Mouse (Mus musculus): ENCODE results near the gene Smco3. TPM values are rescaled to one million over a fixed set of nuclear protein-coding genes. Genes with fewer than 3 reads are reported as not detected.

Smco3 gene
- polyA plus RNA-seq, 1 experiment: 0.14 TPM

Other genes with a start within 250 kb of the Smco3 start
- gene Plbd1, start 173.5 kb downstream of the Smco3 start, polyA plus RNA-seq (2012; rRNA removed): 14.3 and 15.9 TPM in 2 replicates
- 0.04 and 0.06 TPM in 2 replicates for gene Gucy2c, start 53.7 kb downstream of the Smco3 start, polyA plus RNA-seq (2012; rRNA removed)
- gene Hist4h4, start 31.0 kb downstream of the Smco3 start, polyA plus RNA-seq (2012; rRNA removed): 0.17 and 0.18 TPM in 2 replicates
- gene H2afj, start 27.2 kb downstream of the Smco3 start, polyA plus RNA-seq (2012; rRNA removed): 152 and 198 TPM in 2 replicates
- 0.40 and 0.52 TPM in 2 replicates for gene BC049715, start 7.8 kb downstream of the Smco3 start, polyA plus RNA-seq (2012; rRNA removed)
- gene Wbp11, start 7.2 kb downstream of the Smco3 start, polyA plus RNA-seq (2012; rRNA removed): 31.2 and 40.7 TPM in 2 replicates
- gene Art4, start 22.3 kb upstream of the Smco3 start, polyA plus RNA-seq (2012; rRNA removed): 11.8 and 14.6 TPM in 2 replicates
- 4,728 and 4,770 TPM in 2 replicates for gene Mgp, start 40.4 kb upstream of the Smco3 start, polyA plus RNA-seq (2012; rRNA removed)
- gene Erp27, start 86.7 kb upstream of the Smco3 start, polyA plus RNA-seq (2012; rRNA removed): 0.25 TPM in 2 replicates
- gene Pde6h, start 88.4 kb upstream of the Smco3 start, polyA plus RNA-seq (2012; rRNA removed): 0.72 and 1.1 TPM in 2 replicates
- gene Arhgdib, start 106.4 kb upstream of the Smco3 start, polyA plus RNA-seq (2012; rRNA removed): 141 and 144 TPM in 2 replicates

Measured in urinary bladder, adult 2 months (tissue).